8 mouse cellular contexts compared by ENCODE assay signal in genomic region chr5:109690537-109691201, GRCm38 (mm10). TPM values are rescaled to one million over a fixed set of nuclear protein-coding genes. Genes with fewer than 3 reads are reported as not detected.
DNase-seq lines count a peak whose midpoint lies in the region; ATAC-seq and TF ChIP-seq lines count a peak whose summit lies in the region.
"Not testable (repeated sequence)": the region's sequence is repeated elsewhere in the genome, so short reads cannot be mapped to it uniquely, and the experiment has no call there.

5430403G16Rik (minus strand) TSS chr5:109691041.

- H3K4me3 ChIP-seq in bone marrow, adult 2 months (replicated peaks; ENCODE audit: control insufficient read depth, low read depth, low read length), result peak within 1 kb of the TSS; percentile 81
- peak within 1 kb of the TSS; percentile 63 for H3K4me3 ChIP-seq in embryonic fibroblast, embryonic 13.5 days (ENCODE audit: insufficient read depth, low read length)
- H3K4me3 ChIP-seq in kidney, embryonic 14.5 days (ENCODE audit: low read length), result peak within 1 kb of the TSS; percentile 68
- peak within 1 kb of the TSS; percentile 62 for H3K4me3 ChIP-seq in limb, embryonic 15.5 days

- H3K4me1 ChIP-seq in bone marrow, adult 2 months (ENCODE audit: control insufficient read depth, insufficient read depth, low read length); embryonic fibroblast, embryonic 13.5 days (ENCODE audit: control insufficient read depth, insufficient read depth, low read length); kidney, embryonic 14.5 days (ENCODE audit: control insufficient read depth, insufficient read depth, low read length); limb, embryonic 15.5 days: not testable (repeated sequence)

- not testable (repeated sequence) for H3K36me3 ChIP-seq in kidney, embryonic 14.5 days (ENCODE audit: control insufficient read depth, insufficient read depth, low read length); limb, embryonic 15.5 days

- H3K4me2 ChIP-seq in kidney, embryonic 14.5 days (replicated peaks; ENCODE audit: low read depth, low read length), result peak within 1 kb of the TSS; percentile 56
- peak within 1 kb of the TSS; percentile 72 for H3K4me2 ChIP-seq in limb, embryonic 15.5 days

- peak within 1 kb of the TSS; percentile 69 for H3K27ac ChIP-seq in bone marrow, adult 2 months (ENCODE audit: control insufficient read depth, insufficient read depth, low read depth, low read length, poor library complexity)
- peak within 1 kb of the TSS; percentile 36; the same call in 1 of the 2 replicates for H3K27ac ChIP-seq in embryonic fibroblast, embryonic 13.5 days (ENCODE audit: insufficient read depth, low read length)
- H3K27ac ChIP-seq in kidney, embryonic 14.5 days (ENCODE audit: low read depth, low read length), result peak within 1 kb of the TSS; percentile 79; the same call in 1 of the 2 replicates
- peak within 1 kb of the TSS; percentile 76 for H3K27ac ChIP-seq in limb, embryonic 15.5 days

- TF ChIP-seq POLR2A in bone marrow, adult 2 months (IDR thresholded peaks at IDR 0.05; ENCODE audit: borderline replicate concordance, control insufficient read depth, low read depth, low read length), result peak; percentile 29; the same call in 1 of the 2 replicates
- TF ChIP-seq POLR2A in embryonic fibroblast, embryonic 13.5 days (IDR thresholded peaks at IDR 0.05; ENCODE audit: low read depth, low read length), result peak; percentile 87

- not testable (repeated sequence) for TF ChIP-seq CTCF in bone marrow, adult 2 months (IDR thresholded peaks at IDR 0.05; ENCODE audit: control insufficient read depth, insufficient read depth, low read length); embryonic fibroblast, embryonic 13.5 days (IDR thresholded peaks at IDR 0.05; ENCODE audit: borderline replicate concordance, insufficient read depth, low read length)

- not testable (repeated sequence) for H3K9me3 ChIP-seq in kidney, embryonic 14.5 days (ENCODE audit: control insufficient read depth, low read length); limb, embryonic 15.5 days

- peak; percentile 87 for DNase-seq in 3T3-L1 (ENCODE audit: low read depth, low spot score)
- peak; percentile 71 to 77 for DNase-seq in heart, adult 9 months (ENCODE audit: low spot score in 2 of 2)
- peak; percentile 41 to 56 for DNase-seq in monocyte, adult 2 months (ENCODE audit: low read depth in 1 of 2, low spot score in 2 of 2)
- DNase-seq in spleen, postnatal 36 days (ENCODE audit: low spot score in 2 of 2), result peak; percentile 82 to 83

- peak within 1 kb of the TSS; percentile 76 for H3K9ac ChIP-seq in kidney, embryonic 14.5 days (ENCODE audit: low read depth, low read length)
- peak within 1 kb of the TSS; percentile 51 for H3K9ac ChIP-seq in limb, embryonic 15.5 days

- not testable (repeated sequence) for H3K27me3 ChIP-seq in kidney, embryonic 14.5 days (ENCODE audit: control insufficient read depth, insufficient read depth, low read length); limb, embryonic 15.5 days

- ATAC-seq in kidney, embryonic 14.5 days (ENCODE audit: low FRiP score, low TSS enrichment), result peak; percentile 100
- ATAC-seq in limb, embryonic 15.5 days (ENCODE audit: insufficient number of reproducible peaks, low FRiP score, low TSS enrichment, low read depth), result peak; percentile 94

- under 1% methylated on average over 26 of the region's 26 CpGs for WGBS in bone marrow, adult 2 months
- WGBS in kidney, embryonic 14.5 days, result under 1% methylated on average over 26 of the region's 26 CpGs
- under 1% methylated on average over 26 of the region's 26 CpGs for WGBS in limb, embryonic 15.5 days

RNA-seq across cellular contexts. Expression of gene 5430403G16Rik, which starts in this region (rescaled TPM):
- 0.59 and 0.72 TPM in 2 replicates for polyA plus RNA-seq in bone marrow, adult 2 months (2011; ENCODE audit: insufficient read depth, insufficient read length, low replicate concordance, missing spikeins)
- polyA plus RNA-seq in embryonic fibroblast, embryonic 13.5 days (2011; ENCODE audit: insufficient read length, low read depth, missing spikeins), result 2.0 and 2.8 TPM in 2 replicates
- polyA plus RNA-seq in kidney, embryonic 14.5 days (2014; fragmentation: Nextera tagmentation; extraction: Ambion mirVana), result 4.3 and 4.6 TPM in 2 replicates
- 1.8 and 2.4 TPM in 2 replicates for polyA plus RNA-seq in limb, embryonic 15.5 days (2015; fragmentation: Nextera tagmentation; extraction: Ambion mirVana)

Comparison
In these comparisons a context has a peak if more than half of its experiments do, and no peak if none do; other contexts are left out.
1. Peak in every context shown above with its lines: DNase-seq, ATAC-seq, H3K4me3 ChIP-seq and H3K27ac ChIP-seq.